Mouse (Mus musculus) lung, postnatal 0 days (tissue): ENCODE measurements around the gene Ldha. TPM values are rescaled to one million over a fixed set of nuclear protein-coding genes. Genes with fewer than 3 reads are reported as not detected.

Experiments used
- ATAC-seq: fragments of 200-750 bp; cut with Nextera tagmentation; 2 replicates; pipeline ENCODE4 v1.8.0; 2017; ENCODE audit warnings: moderate library complexity
- DNase-seq: peaks from one replicate; pipeline ENCODE4 v3.0.0-alpha.2; 2016; ENCODE audit warnings: low spot score
- H3K27ac ChIP-seq: fragments of 300-500 bp; sonication (generic); 2 replicates; pipeline ENCODE4 v1.5.1; 2014; ENCODE audit warnings: antibody characterized with exemption, mild to moderate bottlenecking, low read length, mixed read lengths
- H3K27me3 ChIP-seq: fragments of 300-500 bp; sonication (generic); replicated peaks from 2 replicates; pipeline ENCODE4 v1.6.1; 2014; ENCODE audit warnings: low read length, mixed read lengths; ENCODE audit not compliant: insufficient read depth
- H3K36me3 ChIP-seq: fragments of 300-500 bp; sonication (generic); 2 replicates; pipeline ENCODE4 v1.6.1; 2014; ENCODE audit warnings: low read length, mixed read lengths; ENCODE audit not compliant: insufficient read depth
- H3K4me1 ChIP-seq: fragments of 300-500 bp; sonication (generic); 2 replicates; pipeline ENCODE4 v1.6.1; 2014; ENCODE audit warnings: antibody characterized with exemption, low read depth, low read length, mixed read lengths; ENCODE audit not compliant: insufficient read depth
- H3K4me2 ChIP-seq: fragments of 300-500 bp; sonication (generic); replicated peaks from 2 replicates; pipeline ENCODE4 v1.6.1; 2014; ENCODE audit warnings: low read depth, mild to moderate bottlenecking, low read length, moderate library complexity, mixed read lengths
- H3K4me3 ChIP-seq: fragments of 300-500 bp; sonication (generic); 2 replicates; pipeline ENCODE4 v1.5.1; 2014; ENCODE audit warnings: low read depth, low read length
- H3K9ac ChIP-seq: fragments of 300-500 bp; sonication (generic); replicated peaks from 2 replicates; pipeline ENCODE4 v1.6.1; 2014; ENCODE audit warnings: low read depth, mild to moderate bottlenecking
- H3K9me3 ChIP-seq: fragments of 300-500 bp; sonication (generic); 2 replicates; pipeline ENCODE4 v1.6.1; 2016; ENCODE audit warnings: low read length, mixed read lengths
- CTCF ChIP-seq: IDR thresholded peaks from 2 replicates; pipeline ENCODE4 v1.5.1; 2016; ENCODE audit warnings: antibody characterized with exemption, mild to moderate bottlenecking
- EP300 ChIP-seq: IDR thresholded peaks from 2 replicates; pipeline ENCODE4 v1.6.1; 2016; ENCODE audit warnings: antibody characterized with exemption, mild to moderate bottlenecking, control low read depth
- WGBS: fragments of 180-500 bp; shearing (Covaris S2); extraction: QIAGEN DNeasy Blood & Tissue Kit; methylation state at CpG from one replicate; pipeline ENCODE4 v1.1.7; 2014; 5-methylcytosine and 5-hydroxymethylcytosine counted together
- polyA plus RNA-seq: library from polyadenylated mRNA; unstranded; fragments of >200 nt; fragmentation: Nextera tagmentation; extraction: Ambion mirVana; gene quantifications from 2 replicates; pipeline ENCODE4 v1.2.1, GENCODE M21; 2015

Gene Ldha
- polyA plus RNA-seq, 1 experiment from 2014 or later = 589 TPM

GRCm38 (mm10) chr7:46840326-46840725 lies 949 bp upstream of the Ldha start:
- H3K9me3 ChIP-seq = no peaks in the 10 kb centered on the region
- peaks cover 32% of the 10 kb centered on the region for H3K4me1 ChIP-seq
- TF ChIP-seq CTCF (no peak), EP300 (no peak)
- H3K36me3 ChIP-seq = no peaks in the 10 kb centered on the region
- H3K4me2 ChIP-seq = no peak overlapping the region
- no peak overlapping the region for H3K9ac ChIP-seq
- ATAC-seq (peak; percentile 70), DNase-seq (peak; percentile 95)
- no peak overlapping the region for H3K4me3 ChIP-seq
- H3K27ac ChIP-seq = peak overlapping the region; percentile 87
- no peaks in the 10 kb centered on the region for H3K27me3 ChIP-seq
- WGBS = 17% methylated on average over 4 of the region's 4 CpGs

DNA sequence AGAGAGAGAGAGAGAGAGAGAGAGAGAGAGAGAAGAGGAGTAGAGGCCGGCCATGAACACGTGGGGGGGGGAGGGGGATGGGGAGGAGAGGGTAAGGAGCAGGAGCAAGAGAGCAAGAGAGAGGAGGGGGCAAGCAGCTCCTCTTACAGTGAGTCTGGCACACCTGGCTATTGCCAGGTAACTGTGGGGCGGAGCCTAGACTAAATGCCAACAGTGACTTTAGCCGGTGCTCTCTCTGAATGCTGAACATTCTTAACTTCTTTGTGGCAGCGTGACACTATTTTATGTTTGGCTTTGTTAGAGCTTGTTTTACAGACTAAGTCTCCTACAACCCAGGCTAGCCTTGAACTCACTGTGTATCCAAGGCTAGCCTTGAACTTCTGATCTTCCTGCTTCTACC lies 1.0 kb downstream of the Ldha start:
- Histone ChIP-seq H3K27me3 (no peaks in the 10 kb centered on the region), H3K4me3 (no peak overlapping the region), H3K9me3 (no peaks in the 10 kb centered on the region), H3K4me2 (no peak overlapping the region), H3K27ac (no peak overlapping the region), H3K9ac (no peak overlapping the region), H3K4me1 (peaks cover 36% of the 10 kb centered on the region), H3K36me3 (no peaks in the 10 kb centered on the region)
- 38% methylated on average over 5 of the region's 5 CpGs for WGBS
- TF ChIP-seq EP300 = no peak
- TF ChIP-seq CTCF = no peak
- DNase-seq = no peak
- ATAC-seq = no peak

DNA sequence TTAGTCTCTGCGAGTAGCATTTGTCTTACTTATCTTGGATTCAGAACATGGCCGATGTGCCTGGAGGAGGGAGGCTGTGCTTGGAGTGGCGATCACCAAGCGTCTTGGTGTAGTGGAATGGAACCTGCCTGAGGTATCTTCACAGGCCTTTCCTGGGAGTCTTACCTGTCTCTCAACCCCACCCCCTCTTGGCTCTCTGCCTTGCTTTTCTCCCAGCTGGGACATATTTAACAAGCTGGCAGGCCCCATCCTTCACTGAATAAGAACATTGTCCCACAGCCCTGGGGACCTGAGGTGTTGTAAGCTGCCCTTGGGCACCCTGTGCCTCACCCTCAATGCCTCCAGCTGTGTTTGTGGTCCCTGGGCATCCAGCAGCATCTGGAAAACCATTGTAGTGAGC lies 2.3 kb downstream of the Ldha start:
- Histone ChIP-seq H3K9me3 (no peaks in the 10 kb centered on the region), H3K27ac (no peak overlapping the region), H3K4me2 (no peak overlapping the region), H3K9ac (no peak overlapping the region), H3K4me1 (peaks cover 32% of the 10 kb centered on the region), H3K36me3 (peaks cover 2% of the 10 kb centered on the region; the same call in 1 of the 2 replicates), H3K27me3 (no peaks in the 10 kb centered on the region), H3K4me3 (no peak overlapping the region)
- TF ChIP-seq CTCF (no peak), EP300 (no peak)
- 77% methylated on average over 4 of the region's 4 CpGs for WGBS
- DNase-seq (no peak), ATAC-seq (no peak)

DNA sequence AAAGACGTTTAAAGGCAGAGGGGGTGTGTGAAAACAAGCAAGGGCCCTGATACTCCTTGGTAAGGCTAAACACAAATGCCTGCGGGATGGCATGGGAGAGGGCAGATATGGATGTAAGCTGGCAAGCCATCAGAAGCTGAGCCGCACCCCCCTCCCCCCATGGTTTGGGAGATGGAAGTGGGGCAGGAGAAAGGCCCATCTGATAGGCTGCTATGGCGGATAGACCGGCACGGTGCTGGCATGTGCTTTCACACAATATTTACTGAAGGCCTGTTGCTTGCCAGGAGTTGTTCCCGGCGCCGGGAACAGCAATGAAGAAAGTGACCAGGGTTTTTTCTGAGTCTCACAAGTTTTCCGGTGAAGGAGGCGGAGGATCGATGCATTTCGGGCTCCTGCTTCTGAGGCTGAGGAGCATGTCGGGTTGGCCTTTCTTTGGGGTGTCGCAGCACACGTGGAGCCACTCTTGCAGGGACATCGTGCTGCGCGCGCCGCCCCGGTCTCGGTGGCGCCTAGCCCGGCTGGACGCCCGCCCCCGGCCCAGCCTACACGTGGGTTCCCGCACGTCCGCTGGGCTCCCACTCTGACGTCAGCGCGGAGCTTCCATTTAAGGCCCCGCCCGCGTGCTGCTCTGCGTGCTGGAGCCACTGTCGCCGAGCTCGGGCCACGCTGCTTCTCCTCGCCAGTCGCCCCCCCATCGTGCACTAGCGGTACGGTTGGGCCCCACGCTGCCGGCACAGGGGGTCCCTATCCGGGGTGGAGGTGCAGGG lies 4.1 kb downstream of the Ldha start:
- H3K36me3 ChIP-seq = peaks cover 10% of the 10 kb centered on the region
- peak overlapping the region; percentile 96 for H3K27ac ChIP-seq
- DNase-seq (peak; percentile 96), ATAC-seq (peak; percentile 96)
- H3K4me2 ChIP-seq = peak overlapping the region; percentile 98
- no peaks in the 10 kb centered on the region for H3K27me3 ChIP-seq
- H3K9me3 ChIP-seq = no peaks in the 10 kb centered on the region
- peak overlapping the region; percentile 87 for H3K9ac ChIP-seq
- H3K4me3 ChIP-seq = peak overlapping the region; percentile 85
- peaks cover 23% of the 10 kb centered on the region; the same call in 1 of the 2 replicates for H3K4me1 ChIP-seq
- peak; percentile 14; the same call in 1 of the 2 replicates for TF ChIP-seq CTCF
- TF ChIP-seq EP300 = no peak
- under 1% methylated on average over 51 of the region's 51 CpGs for whole genome bisulfite sequencing

GRCm38 (mm10) chr7:46845978-46846485 lies 4.8 kb downstream of the Ldha start:
- no peaks in the 10 kb centered on the region for H3K27me3 ChIP-seq
- 1% methylated on average over 36 of the region's 36 CpGs for WGBS
- H3K9ac ChIP-seq = peak overlapping the region; percentile 87
- H3K36me3 ChIP-seq = peaks cover 13% of the 10 kb centered on the region
- ATAC-seq = peak; percentile 29
- peak overlapping the region; percentile 85 for H3K4me3 ChIP-seq
- H3K4me2 ChIP-seq = peak overlapping the region; percentile 98
- TF ChIP-seq EP300 = no peak
- TF ChIP-seq CTCF = no peak
- no peaks in the 10 kb centered on the region for H3K9me3 ChIP-seq
- peak overlapping the region; percentile 96 for H3K27ac ChIP-seq
- DNase-seq = peak; percentile 45
- H3K4me1 ChIP-seq = peaks cover 18% of the 10 kb centered on the region; the same call in 1 of the 2 replicates

- TF ChIP-seq EP300 (no peak), CTCF (peak; percentile 58)
- no peaks in the 10 kb centered on the region for H3K9me3 ChIP-seq
- peak; percentile 26 for ATAC-seq
- peaks cover 16% of the 10 kb centered on the region for H3K36me3 ChIP-seq
- peak overlapping the region; percentile 87 for H3K9ac ChIP-seq
- 1% methylated on average over 28 of the region's 28 CpGs for WGBS
- peaks cover 13% of the 10 kb centered on the region; the same call in 1 of the 2 replicates for H3K4me1 ChIP-seq
- DNase-seq = peak; percentile 82
- H3K4me3 ChIP-seq = peak overlapping the region; percentile 85
- H3K27me3 ChIP-seq = no peaks in the 10 kb centered on the region
- H3K4me2 ChIP-seq = peak overlapping the region; percentile 98
- H3K27ac ChIP-seq = peak overlapping the region; percentile 96
These were observed 5.4 kb downstream of the Ldha start for GRCm38 (mm10) chr7:46846486-46847244.
